Mouse (Mus musculus): ENCODE data around the gene Kif24. TPM values are rescaled to one million over a fixed set of nuclear protein-coding genes. Genes with fewer than 3 reads are reported as not detected.
A peak's percentile ranks its signal among the peaks of the same experiment; 100 is the strongest.
"Not testable (repeated sequence)": the region's sequence is repeated elsewhere in the genome, so short reads cannot be mapped to it uniquely, and the experiment has no call there.

Kif24 gene
- total RNA-seq, 2 experiments from 2014 or later, result 1.0 to 1.1 TPM

DNA sequence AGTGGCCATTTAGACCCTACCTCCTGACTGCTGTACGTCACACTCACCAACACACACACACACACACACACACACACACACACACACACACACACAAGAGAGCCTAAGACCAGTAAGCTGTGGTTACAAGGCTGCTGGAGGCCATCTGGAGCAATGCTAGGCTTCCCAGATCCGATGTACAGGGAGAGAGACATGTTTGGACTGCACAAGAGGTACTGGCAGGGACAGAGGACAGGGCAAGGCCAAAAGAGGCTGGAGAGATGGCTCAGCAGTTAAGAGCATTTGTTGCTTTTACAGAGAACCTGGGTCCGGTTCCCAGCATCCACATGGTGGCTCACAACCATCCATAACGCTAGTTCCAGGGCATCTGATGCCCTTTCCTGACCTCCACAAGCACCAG, 30.4 kb upstream of the Kif24 start:
- no peak for DNase-seq (ENCODE audit: low spot score in 2 of 2)

GRCm38 (mm10) chr4:41494378-41494777, 29.7 kb upstream of the Kif24 start:
- no peak for DNase-seq (ENCODE audit: low spot score in 2 of 2)
- intact Hi-C loops (cut with DNase I), result no loop called here

More for the DNA sequence above, 30.4 kb upstream of the Kif24 start:
- intact Hi-C loops (cut with DNase I), result no loop called here

DNA sequence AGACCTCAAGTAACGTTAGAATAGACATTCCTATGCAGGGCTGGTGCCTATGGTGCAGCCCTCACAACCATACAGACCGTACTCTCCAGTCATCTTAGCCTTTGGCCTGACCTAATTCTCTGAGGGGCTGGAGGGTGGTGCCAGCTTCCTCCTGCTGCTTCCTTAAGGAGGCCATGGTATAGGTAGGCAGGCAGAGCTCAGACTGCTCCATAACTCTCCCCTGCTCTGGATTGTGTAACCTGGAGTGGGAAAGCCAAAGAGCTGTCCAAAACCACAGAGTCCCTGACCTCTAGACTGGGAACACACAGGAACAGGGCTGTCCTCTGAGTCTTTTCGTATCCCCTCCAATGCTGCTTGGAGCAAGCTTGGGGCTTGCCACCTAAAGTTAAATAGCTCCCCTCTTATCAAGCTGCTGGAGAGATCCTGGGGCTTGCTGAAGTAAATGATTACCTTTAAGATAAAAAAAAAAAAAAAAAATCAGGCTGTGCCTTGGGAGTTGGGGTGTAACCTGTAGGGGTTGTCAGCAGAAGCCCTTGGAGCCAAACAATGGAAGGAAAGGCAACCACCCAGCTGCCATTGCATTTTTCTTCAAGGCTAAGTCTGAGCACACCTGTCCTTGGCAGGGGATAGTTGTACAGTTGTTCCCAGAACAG, 28.9 kb upstream of the Kif24 start:
- intact Hi-C loops (cut with DNase I), result no loop called here
- no peak for DNase-seq (ENCODE audit: low spot score in 2 of 2)

GRCm38 (mm10) chr4:41492951-41493350, 28.3 kb upstream of the Kif24 start:
- intact Hi-C loops (cut with DNase I), result no loop called here
- DNase-seq (ENCODE audit: low spot score in 2 of 2), result no peak

GRCm38 (mm10) chr4:41481601-41482017, 16.9 kb upstream of the Kif24 start:
- no peak for DNase-seq (ENCODE audit: low spot score in 2 of 2)

GRCm38 (mm10) chr4:41480254-41480653, 15.6 kb upstream of the Kif24 start:
- DNase-seq (ENCODE audit: low spot score in 2 of 2), result no peak
- intact Hi-C loops (cut with DNase I), result loop anchor here (2.0 kb wide), 1 partner anchor 17 kb away; no protein-coding TSS in a partner anchor

More at GRCm38 (mm10) chr4:41481601-41482017, 16.9 kb upstream of the Kif24 start:
- intact Hi-C loops (cut with DNase I), result loop anchor here (2.0 kb wide), 1 partner anchor 15 kb away; no protein-coding TSS in a partner anchor

DNA sequence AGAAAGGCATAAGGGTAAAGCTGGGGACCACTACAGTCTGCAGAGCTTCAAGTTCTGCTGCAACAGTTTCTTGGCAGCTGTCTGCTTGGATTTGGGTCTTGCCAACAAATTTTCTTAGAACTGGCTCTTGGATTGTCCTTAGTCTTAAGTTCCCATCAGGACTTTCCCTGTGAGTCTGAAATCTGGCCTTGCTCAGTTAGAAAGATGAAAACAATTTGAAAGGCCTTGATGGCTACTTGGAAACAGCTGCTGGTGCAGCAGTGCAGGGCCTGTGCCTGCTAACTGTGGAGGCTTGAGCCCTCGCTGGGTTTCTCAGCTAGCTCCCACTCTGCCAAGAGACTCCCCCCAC, 14.7 kb upstream of the Kif24 start:
- DNase-seq (ENCODE audit: low spot score in 2 of 2), result no peak
- intact Hi-C loops (cut with DNase I), result no loop called here

DNA sequence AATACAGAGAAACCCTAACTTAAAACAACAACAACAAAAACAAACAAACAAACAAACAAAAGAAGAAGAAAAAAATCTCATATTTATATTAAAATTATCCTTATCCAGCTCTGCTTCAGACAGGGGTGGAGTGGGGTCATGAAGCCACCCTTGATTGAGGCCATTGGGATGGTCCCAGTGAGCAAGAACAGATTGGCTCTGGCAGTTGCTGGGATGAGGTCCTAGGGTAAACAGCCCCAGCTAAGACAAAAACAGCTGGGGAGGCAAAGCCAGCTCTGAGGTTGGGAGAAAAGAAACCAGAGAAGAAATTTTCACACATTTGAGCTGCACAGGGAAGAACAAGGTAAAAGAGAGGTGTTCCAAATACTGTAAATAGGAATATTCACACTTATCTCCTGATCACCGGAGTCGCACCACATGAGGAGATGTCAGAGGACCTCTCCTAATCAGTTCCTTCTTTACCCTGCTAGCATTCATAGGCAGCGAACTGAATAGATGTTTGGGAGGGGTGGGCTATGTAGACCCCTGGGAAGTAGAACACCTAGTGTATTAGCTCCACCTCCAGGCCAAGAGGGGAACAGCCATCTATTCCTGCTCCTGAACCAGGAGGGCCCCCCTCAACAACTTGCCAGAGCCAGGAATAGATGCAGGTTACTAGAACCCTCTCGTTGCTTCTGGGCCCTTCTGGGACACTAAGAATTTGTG, 14.2 kb upstream of the Kif24 start:
- DNase-seq (ENCODE audit: low spot score in 2 of 2), result no peak
- intact Hi-C loops (cut with DNase I), result no loop called here

- intact Hi-C loops (cut with DNase I), result no loop called here
- no peak for DNase-seq (ENCODE audit: low spot score in 2 of 2)
These were observed 13.0 kb upstream of the Kif24 start for GRCm38 (mm10) chr4:41477648-41478160.

- intact Hi-C loops (cut with DNase I), result loop anchor here (2.0 kb wide), 3 partner anchors 35 to 97 kb away; partner anchors contain the start of genes Dnaic1 and Fam219a
- DNase-seq (ENCODE audit: low spot score in 2 of 2), result no peak
These were observed 6.7 kb upstream of the Kif24 start for GRCm38 (mm10) chr4:41471384-41471689.

GRCm38 (mm10) chr4:41470684-41471383, 6.1 kb upstream of the Kif24 start:
- DNase-seq (ENCODE audit: low spot score in 2 of 2), result peak; percentile 65 to 89
- intact Hi-C loops (cut with DNase I), result loop anchor here (2.0 kb wide), 3 partner anchors 36 to 98 kb away; partner anchors contain the start of genes Dnaic1 and Fam219a

DNA sequence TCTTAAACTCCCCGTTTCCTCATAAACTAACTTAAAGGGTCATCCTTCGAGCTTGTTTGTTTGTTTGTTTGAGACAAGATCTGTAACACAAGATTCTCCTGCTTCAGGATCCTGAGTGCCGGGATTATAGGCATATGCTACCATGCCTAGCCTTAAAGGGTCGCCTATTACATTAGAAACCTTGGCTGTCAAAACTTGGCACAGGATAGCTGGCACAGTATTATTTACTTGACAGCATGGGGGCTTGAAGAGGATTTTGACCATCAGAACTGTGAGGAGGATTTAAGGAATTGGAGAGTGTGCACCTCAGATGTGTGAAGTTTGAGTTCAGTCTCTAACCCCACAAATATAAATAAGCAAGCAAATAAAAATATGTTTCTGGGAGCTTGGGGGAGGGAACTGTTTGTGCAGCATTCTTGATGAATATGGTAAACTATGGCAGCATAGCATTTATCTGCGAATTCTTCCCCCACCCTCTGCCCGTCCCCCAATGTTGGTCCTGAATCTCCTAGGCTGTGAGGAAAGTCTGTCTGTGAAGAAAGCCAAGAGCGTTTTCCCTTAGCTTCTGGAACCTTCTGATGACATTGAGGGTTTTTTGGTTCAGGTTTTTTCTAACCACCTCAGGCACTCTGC, 5.5 kb upstream of the Kif24 start:
- DNase-seq (ENCODE audit: low spot score in 2 of 2), result no peak
- intact Hi-C loops (cut with DNase I), result loop anchor here (2.0 kb wide), 3 partner anchors 37 to 99 kb away; partner anchors contain the start of genes Dnaic1 and Fam219a

DNA sequence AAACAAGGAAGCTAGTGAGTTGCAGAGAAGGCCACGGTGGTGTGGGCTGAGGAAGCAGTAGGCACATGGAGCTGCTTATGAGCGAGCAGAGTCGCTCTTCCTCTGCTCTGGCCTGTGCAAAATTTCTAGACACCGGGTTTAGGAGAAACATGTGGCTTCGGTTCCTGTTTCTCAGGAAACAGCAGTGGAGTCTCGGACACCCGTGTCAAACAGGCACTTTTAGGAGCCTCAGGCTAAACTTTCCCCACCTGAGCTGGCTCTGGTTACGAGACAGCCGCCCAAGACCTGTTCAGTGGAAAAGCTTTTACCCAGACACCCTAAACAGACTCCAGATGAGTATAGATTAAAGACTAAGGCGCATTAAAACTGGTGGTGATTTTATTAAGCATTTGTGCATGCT, 4.5 kb upstream of the Kif24 start:
- intact Hi-C loops (cut with DNase I), result loop anchor here (1.0 to 2.0 kb wide), 3 partner anchors 145 to 239 kb away; no protein-coding TSS in a partner anchor

GRCm38 (mm10) chr4:41468396-41469080, 3.9 kb upstream of the Kif24 start:
- DNase-seq (ENCODE audit: low spot score in 2 of 2), result peak; percentile 64 to 73
- intact Hi-C loops (cut with DNase I), result loop anchor here (1.0 to 2.0 kb wide), 3 partner anchors 146 to 240 kb away; no protein-coding TSS in a partner anchor

More for the DNA sequence above, 4.5 kb upstream of the Kif24 start:
- DNase-seq (ENCODE audit: low spot score in 2 of 2), result no peak

DNA sequence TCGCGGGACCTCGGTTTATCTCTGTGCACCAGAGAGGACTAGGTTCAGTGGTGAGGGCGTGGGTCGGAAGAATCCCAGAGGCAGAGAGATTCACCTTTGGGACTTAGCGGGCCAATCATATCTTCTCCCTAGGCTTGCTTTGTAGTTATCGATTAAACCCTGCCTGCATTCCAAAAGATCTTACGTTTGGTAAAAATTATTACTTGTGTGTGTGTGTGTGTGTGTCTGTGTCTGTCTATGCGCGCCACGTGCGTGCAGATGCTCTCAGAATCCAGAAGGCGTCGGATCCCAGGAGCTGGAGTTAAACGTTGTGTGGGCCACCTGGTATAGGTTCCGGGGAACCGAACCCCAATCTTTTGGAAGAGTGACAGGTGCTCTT, 589 bp upstream of the Kif24 start:
- intact Hi-C loops (cut with DNase I), result no loop called here
- no peak for DNase-seq (ENCODE audit: low spot score in 2 of 2)

DNA sequence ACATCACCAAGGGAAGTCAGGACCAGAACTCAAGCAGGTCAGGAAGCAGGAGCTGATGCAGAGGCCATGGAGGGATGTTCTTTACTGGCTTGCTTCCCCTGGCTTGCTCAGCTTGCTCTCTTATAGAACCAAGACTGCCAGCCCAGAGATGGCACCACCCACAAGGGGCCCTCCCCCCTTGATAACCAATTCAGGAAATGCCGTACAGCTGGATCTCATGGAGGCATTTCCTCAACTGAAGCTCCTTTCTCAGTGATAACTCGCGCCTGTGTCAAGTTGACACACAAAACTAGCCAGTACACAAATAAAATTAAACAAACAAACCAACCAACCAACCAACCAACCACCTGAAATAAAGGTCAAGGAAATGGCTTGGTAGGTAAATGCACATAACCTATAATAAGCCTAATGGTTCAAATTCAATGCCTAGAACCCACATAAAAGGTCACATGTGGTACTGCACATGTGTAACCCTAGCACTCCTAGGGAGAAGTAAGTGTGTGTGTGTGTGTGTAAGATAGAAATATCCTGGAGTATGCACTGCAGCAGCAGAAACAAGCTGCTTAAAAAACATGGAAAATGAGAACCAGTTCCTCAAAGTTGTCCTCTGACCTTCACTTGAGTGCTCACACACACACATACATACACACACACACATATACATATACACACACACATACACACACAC, 1.5 kb downstream of the Kif24 start:
- intact Hi-C loops (cut with DNase I); DNase-seq (ENCODE audit: low spot score in 2 of 2): not testable (repeated sequence)

GRCm38 (mm10) chr4:41460690-41461089, 4.0 kb downstream of the Kif24 start:
- intact Hi-C loops (cut with DNase I), result no loop called here
- no peak for DNase-seq (ENCODE audit: low spot score in 2 of 2)

GRCm38 (mm10) chr4:41447595-41447994, 17.1 kb downstream of the Kif24 start:
- intact Hi-C loops (cut with DNase I), result no loop called here

More at GRCm38 (mm10) chr4:41447595-41447994, 17.1 kb downstream of the Kif24 start:
- no peak for DNase-seq (ENCODE audit: low spot score in 2 of 2)

Measured in left cerebral cortex, postnatal 25 days (tissue).